Mouse (Mus musculus): ENCODE measurements around the gene Atp1a3. TPM values are rescaled to one million over a fixed set of nuclear protein-coding genes. Genes with fewer than 3 reads are reported as not detected.

Gene Atp1a3
- polyA plus RNA-seq, 1 experiment from 2014 or later = 429 TPM

DNA sequence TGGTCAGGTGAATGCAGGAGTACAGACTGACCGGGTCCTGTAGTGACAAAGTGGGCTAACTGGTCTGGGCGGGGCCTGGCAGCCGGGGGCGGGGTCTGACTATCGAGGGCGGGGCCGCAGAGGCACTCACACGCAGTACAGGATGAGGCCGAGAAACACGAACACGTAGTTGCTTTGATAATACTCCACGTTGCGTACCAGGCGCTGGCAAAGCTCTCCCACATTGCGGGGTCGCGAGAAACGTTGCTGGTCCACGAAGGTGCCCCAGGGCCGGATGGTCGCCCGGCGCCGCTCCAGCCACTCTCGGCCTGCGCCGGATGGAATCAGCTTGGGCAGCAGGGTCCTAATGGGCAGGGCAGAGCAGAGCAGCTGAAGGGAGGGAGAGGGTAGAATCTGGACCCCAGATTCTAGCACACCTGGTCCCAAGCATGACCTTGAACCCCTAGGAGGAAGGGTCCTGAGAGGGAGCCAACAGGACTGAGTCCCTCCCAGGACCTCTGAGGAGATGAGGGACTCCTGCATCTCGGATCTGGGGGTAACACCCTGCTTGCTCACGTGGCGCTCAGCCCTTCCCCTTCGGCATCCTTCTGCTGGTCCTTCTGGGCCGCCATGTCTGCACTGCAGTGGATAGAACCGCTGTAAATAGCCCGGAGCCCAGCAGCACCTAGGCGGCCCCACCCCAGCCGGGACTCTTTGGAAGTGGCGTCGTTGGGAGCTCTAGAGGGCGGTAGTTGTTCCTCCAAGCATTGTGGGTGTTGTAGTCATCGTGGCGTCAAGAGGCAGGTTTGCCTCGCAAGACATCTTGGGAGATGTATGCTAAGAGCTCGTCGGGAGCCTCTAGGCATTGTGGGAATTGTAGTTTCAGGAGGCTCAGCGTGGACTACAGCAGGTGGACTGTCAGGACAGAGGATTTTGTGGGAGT, 33.5 kb downstream of the Atp1a3 start, which contains the start of gene Rabac1:
Gene Rabac1, minus strand, starts transcription at position 783 of the 922 bp plus-strand sequence.
- ATAC-seq (ENCODE audit: low read depth) = peak; percentile 93
- H3K9ac ChIP-seq (replicated peaks; ENCODE audit: low read depth, low read length) = peak within 1 kb of the TSS; percentile 83
- under 1% methylated on average over 45 of the region's 45 CpGs for WGBS
- peak within 1 kb of the TSS; percentile 82 for H3K4me2 ChIP-seq (ENCODE audit: low read depth, low read length)
- peak within 1 kb of the TSS; percentile 74 for H3K4me3 ChIP-seq (ENCODE audit: low read depth, low read length)
- peak within 1 kb of the TSS; percentile 81 for H3K27ac ChIP-seq (ENCODE audit: low read depth, low read length)
- H3K36me3 ChIP-seq (ENCODE audit: control insufficient read depth, insufficient read depth, low read length) = no peaks in the 10 kb centered on the region
- 0 out of 2 replicates have a peak, but pooled peaks cover 4% of the 10 kb centered on the region for H3K4me1 ChIP-seq (ENCODE audit: control insufficient read depth, insufficient read depth, low read length)
- 0 out of 2 replicates have a peak, but pooled peaks cover 2% of the 10 kb centered on the region for H3K27me3 ChIP-seq (ENCODE audit: control insufficient read depth, insufficient read depth, low read length)
- no peaks in the 10 kb centered on the region for H3K9me3 ChIP-seq (ENCODE audit: control insufficient read depth, low read length)

DNA sequence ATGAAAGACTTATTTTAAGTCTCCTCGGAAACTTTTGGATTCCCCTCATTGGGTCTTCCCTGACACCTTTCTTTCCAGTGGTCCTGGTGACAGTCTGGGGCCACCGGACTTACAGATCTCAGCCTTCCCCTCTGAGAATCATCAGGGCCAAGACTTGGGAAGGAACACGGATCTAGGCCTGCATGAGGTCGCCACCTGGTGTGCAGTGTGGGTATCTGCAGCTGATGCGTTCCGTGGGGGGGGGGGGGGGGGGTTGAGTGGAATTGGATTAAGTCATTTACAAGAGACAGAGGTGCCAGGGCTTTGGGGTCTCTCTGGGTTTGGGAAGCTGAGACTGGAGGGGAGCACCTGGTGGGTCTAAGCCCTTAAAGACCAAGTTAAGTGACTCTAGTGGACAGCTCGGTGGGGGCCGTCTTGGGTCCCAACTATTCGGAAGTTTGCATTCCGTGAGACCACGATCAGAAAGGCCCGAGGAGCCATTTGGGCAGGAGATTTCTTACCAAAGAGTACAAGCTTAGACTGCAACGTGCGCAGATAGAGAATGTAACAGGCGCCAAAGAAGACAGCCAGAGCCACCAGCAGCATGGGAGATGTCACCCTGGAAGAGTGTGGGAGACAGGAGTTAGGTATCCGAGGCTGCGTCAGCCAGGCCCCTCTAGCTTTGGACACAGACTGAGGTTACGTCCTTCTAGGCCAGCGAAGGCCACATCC, 34.3 kb downstream of the Atp1a3 start:
- Histone ChIP-seq H3K9me3 (ENCODE audit: control insufficient read depth, low read length) (no peaks in the 10 kb centered on the region), H3K27ac (ENCODE audit: low read depth, low read length) (peak overlapping the region; percentile 81; the same call in 1 of the 2 replicates), H3K4me1 (ENCODE audit: control insufficient read depth, insufficient read depth, low read length) (0 out of 2 replicates have a peak, but pooled peaks cover 4% of the 10 kb centered on the region), H3K36me3 (ENCODE audit: control insufficient read depth, insufficient read depth, low read length) (no peaks in the 10 kb centered on the region), H3K4me3 (ENCODE audit: low read depth, low read length) (peak overlapping the region; percentile 74), H3K4me2 (ENCODE audit: low read depth, low read length) (peak overlapping the region; percentile 82), H3K27me3 (ENCODE audit: control insufficient read depth, insufficient read depth, low read length) (0 out of 2 replicates have a peak, but pooled peaks cover 2% of the 10 kb centered on the region), H3K9ac (replicated peaks; ENCODE audit: low read depth, low read length) (peak overlapping the region; percentile 83)
- WGBS = 14% methylated on average over 18 of the region's 19 CpGs
- peak; percentile 1; the same call in 1 of the 2 replicates for ATAC-seq (ENCODE audit: low read depth)

- H3K4me2 ChIP-seq (ENCODE audit: low read depth, low read length) = no peak overlapping the region
- ATAC-seq (ENCODE audit: low read depth) = no peak
- 0 out of 2 replicates have a peak, but pooled peaks cover 4% of the 10 kb centered on the region for H3K4me1 ChIP-seq (ENCODE audit: control insufficient read depth, insufficient read depth, low read length)
- 97% methylated on average over 3 of the region's 3 CpGs for WGBS
- H3K9ac ChIP-seq (replicated peaks; ENCODE audit: low read depth, low read length) = no peak overlapping the region
- H3K27me3 ChIP-seq (ENCODE audit: control insufficient read depth, insufficient read depth, low read length) = 0 out of 2 replicates have a peak, but pooled peaks cover 2% of the 10 kb centered on the region
- no peak overlapping the region for H3K27ac ChIP-seq (ENCODE audit: low read depth, low read length)
- no peaks in the 10 kb centered on the region for H3K36me3 ChIP-seq (ENCODE audit: control insufficient read depth, insufficient read depth, low read length)
- no peaks in the 10 kb centered on the region for H3K9me3 ChIP-seq (ENCODE audit: control insufficient read depth, low read length)
- no peak overlapping the region for H3K4me3 ChIP-seq (ENCODE audit: low read depth, low read length)
These were observed 35.4 kb downstream of the Atp1a3 start for GRCm38 (mm10) chr7:24970341-24970740.

GRCm38 (mm10) chr7:24969805-24970204, 36.0 kb downstream of the Atp1a3 start:
- WGBS = 65% methylated on average over 11 of the region's 12 CpGs

GRCm38 (mm10) chr7:24968463-24968862, 37.3 kb downstream of the Atp1a3 start:
- H3K4me2 ChIP-seq (ENCODE audit: low read depth, low read length) = no peak overlapping the region
- H3K27me3 ChIP-seq (ENCODE audit: control insufficient read depth, insufficient read depth, low read length) = 0 out of 2 replicates have a peak, but pooled peaks cover 2% of the 10 kb centered on the region
- 0 out of 2 replicates have a peak, but pooled peaks cover 4% of the 10 kb centered on the region for H3K4me1 ChIP-seq (ENCODE audit: control insufficient read depth, insufficient read depth, low read length)
- H3K36me3 ChIP-seq (ENCODE audit: control insufficient read depth, insufficient read depth, low read length) = no peaks in the 10 kb centered on the region
- H3K4me3 ChIP-seq (ENCODE audit: low read depth, low read length) = no peak overlapping the region
- 65% methylated on average over 6 of the region's 6 CpGs for WGBS
- no peak for ATAC-seq (ENCODE audit: low read depth)
- H3K27ac ChIP-seq (ENCODE audit: low read depth, low read length) = no peak overlapping the region
- H3K9me3 ChIP-seq (ENCODE audit: control insufficient read depth, low read length) = no peaks in the 10 kb centered on the region
- no peak overlapping the region for H3K9ac ChIP-seq (replicated peaks; ENCODE audit: low read depth, low read length)

More at GRCm38 (mm10) chr7:24969805-24970204, 36.0 kb downstream of the Atp1a3 start:
- Histone ChIP-seq H3K27ac (ENCODE audit: low read depth, low read length) (no peak overlapping the region), H3K4me2 (ENCODE audit: low read depth, low read length) (no peak overlapping the region), H3K4me1 (ENCODE audit: control insufficient read depth, insufficient read depth, low read length) (0 out of 2 replicates have a peak, but pooled peaks cover 4% of the 10 kb centered on the region), H3K27me3 (ENCODE audit: control insufficient read depth, insufficient read depth, low read length) (0 out of 2 replicates have a peak, but pooled peaks cover 2% of the 10 kb centered on the region), H3K36me3 (ENCODE audit: control insufficient read depth, insufficient read depth, low read length) (no peaks in the 10 kb centered on the region), H3K4me3 (ENCODE audit: low read depth, low read length) (no peak overlapping the region), H3K9me3 (ENCODE audit: control insufficient read depth, low read length) (no peaks in the 10 kb centered on the region), H3K9ac (replicated peaks; ENCODE audit: low read depth, low read length) (no peak overlapping the region)
- ATAC-seq (ENCODE audit: low read depth) = no peak

GRCm38 (mm10) chr7:24967966-24968365, 37.8 kb downstream of the Atp1a3 start:
- H3K36me3 ChIP-seq (ENCODE audit: control insufficient read depth, insufficient read depth, low read length) = no peaks in the 10 kb centered on the region
- H3K9ac ChIP-seq (replicated peaks; ENCODE audit: low read depth, low read length) = no peak overlapping the region
- no peaks in the 10 kb centered on the region for H3K9me3 ChIP-seq (ENCODE audit: control insufficient read depth, low read length)
- H3K4me3 ChIP-seq (ENCODE audit: low read depth, low read length) = no peak overlapping the region
- ATAC-seq (ENCODE audit: low read depth) = no peak
- 0 out of 2 replicates have a peak, but pooled peaks cover 2% of the 10 kb centered on the region for H3K27me3 ChIP-seq (ENCODE audit: control insufficient read depth, insufficient read depth, low read length)
- WGBS = 88% methylated on average over 8 of the region's 8 CpGs
- no peak overlapping the region for H3K4me2 ChIP-seq (ENCODE audit: low read depth, low read length)
- no peak overlapping the region for H3K27ac ChIP-seq (ENCODE audit: low read depth, low read length)
- H3K4me1 ChIP-seq (ENCODE audit: control insufficient read depth, insufficient read depth, low read length) = 0 out of 2 replicates have a peak, but pooled peaks cover 4% of the 10 kb centered on the region

DNA sequence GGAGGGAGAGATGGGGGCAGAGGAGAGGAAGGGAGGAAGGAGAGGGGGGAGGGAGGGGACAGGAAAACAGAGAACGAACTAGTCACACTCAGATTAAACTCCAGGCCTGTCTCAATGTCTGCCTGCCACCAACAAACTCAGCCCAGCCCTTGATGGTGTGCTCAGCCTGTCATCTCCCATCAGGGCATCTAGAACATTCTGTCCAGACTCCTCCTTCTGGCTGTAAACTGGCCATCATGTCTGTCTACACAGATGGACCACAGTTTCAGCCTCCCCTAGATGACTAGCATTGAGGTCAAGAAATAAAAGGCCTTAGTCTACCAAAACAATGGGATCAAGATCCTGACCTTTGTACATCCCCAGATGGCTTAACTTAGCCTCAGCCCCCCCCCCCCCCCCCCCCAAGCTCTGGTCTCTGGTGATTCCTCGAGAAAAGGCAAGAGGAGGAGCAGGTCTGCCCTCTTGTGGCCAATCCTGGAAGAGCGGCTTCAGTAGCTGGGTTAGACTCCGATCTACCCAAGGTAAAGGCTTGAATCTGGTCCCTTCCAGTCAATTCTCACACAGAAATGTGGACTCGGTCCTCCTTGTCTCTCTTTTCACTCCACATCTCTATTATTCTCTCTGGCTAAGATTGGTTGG, 40.7 kb downstream of the Atp1a3 start:
- Histone ChIP-seq H3K9me3 (ENCODE audit: control insufficient read depth, low read length) (no peaks in the 10 kb centered on the region), H3K27me3 (ENCODE audit: control insufficient read depth, insufficient read depth, low read length) (no peaks in the 10 kb centered on the region), H3K4me2 (ENCODE audit: low read depth, low read length) (no peak overlapping the region), H3K4me3 (ENCODE audit: low read depth, low read length) (no peak overlapping the region), H3K4me1 (ENCODE audit: control insufficient read depth, insufficient read depth, low read length) (no peaks in the 10 kb centered on the region), H3K27ac (ENCODE audit: low read depth, low read length) (no peak overlapping the region), H3K36me3 (ENCODE audit: control insufficient read depth, insufficient read depth, low read length) (no peaks in the 10 kb centered on the region), H3K9ac (replicated peaks; ENCODE audit: low read depth, low read length) (no peak overlapping the region)
- ATAC-seq (ENCODE audit: low read depth) = no peak
- WGBS = 18% methylated on average over 4 of the region's 5 CpGs

- Histone ChIP-seq H3K4me3 (ENCODE audit: low read depth, low read length) (no peak overlapping the region), H3K27ac (ENCODE audit: low read depth, low read length) (no peak overlapping the region), H3K36me3 (ENCODE audit: control insufficient read depth, insufficient read depth, low read length) (no peaks in the 10 kb centered on the region), H3K4me1 (ENCODE audit: control insufficient read depth, insufficient read depth, low read length) (no peaks in the 10 kb centered on the region), H3K9ac (replicated peaks; ENCODE audit: low read depth, low read length) (no peak overlapping the region), H3K9me3 (ENCODE audit: control insufficient read depth, low read length) (no peaks in the 10 kb centered on the region), H3K27me3 (ENCODE audit: control insufficient read depth, insufficient read depth, low read length) (no peaks in the 10 kb centered on the region), H3K4me2 (ENCODE audit: low read depth, low read length) (no peak overlapping the region)
- no peak for ATAC-seq (ENCODE audit: low read depth)
- 78% methylated on average over 2 of the region's 2 CpGs for WGBS
These were observed 41.5 kb downstream of the Atp1a3 start for GRCm38 (mm10) chr7:24964288-24964687.
